Mouse (Mus musculus) heart, adult 2 months (tissue): ENCODE measurements around the gene Ripk3. TPM values are rescaled to one million over a fixed set of nuclear protein-coding genes. Genes with fewer than 3 reads are reported as not detected.

Experiments
- DNase-seq, 2 experiments: peaks; one replicate each; pipeline ENCODE4 v3.0.0; 2021
- H3K27ac ChIP-seq: fragments of 200-600 bp; 2 replicates; pipeline ENCODE4 v1.8.1; 2022
- H3K27me3 ChIP-seq: fragments of 200-500 bp; 2 replicates; pipeline ENCODE4 v1.6.1; 2012; ENCODE audit warnings: mild to moderate bottlenecking, low read length, inconsistent platforms, mixed read lengths; ENCODE audit not compliant: control insufficient read depth, insufficient read depth
- H3K36me3 ChIP-seq: fragments of 200-500 bp; 2 replicates; pipeline ENCODE4 v1.6.1; 2012; ENCODE audit warnings: low read length, inconsistent platforms; ENCODE audit not compliant: control insufficient read depth, insufficient read depth
- H3K4me1 ChIP-seq: fragments of 200-500 bp; 2 replicates; pipeline ENCODE4 v1.6.1; 2011; ENCODE audit warnings: low read length; ENCODE audit not compliant: control insufficient read depth, insufficient read depth
- H3K4me3 ChIP-seq: fragments of 200-600 bp; 2 replicates; pipeline ENCODE4 v1.8.1; 2022
- H3K79me2 ChIP-seq: fragments of 200-500 bp; replicated peaks from 2 replicates; pipeline ENCODE4 v1.6.1; 2012; ENCODE audit warnings: mild to moderate bottlenecking, inconsistent platforms, low read length, moderate library complexity, mixed read lengths; ENCODE audit not compliant: control insufficient read depth, insufficient read depth
- H3K9ac ChIP-seq: fragments of 200-500 bp; 2 replicates; pipeline ENCODE4 v1.6.1; 2012; ENCODE audit warnings: low read depth, mild to moderate bottlenecking, control low read depth, inconsistent platforms, low read length, mixed read lengths
- CTCF ChIP-seq: fragments of 200-600 bp; IDR thresholded peaks from 2 replicates; pipeline ENCODE4 v1.8.1; 2022; ENCODE audit warnings: antibody characterized with exemption, mild to moderate bottlenecking, moderate library complexity
- POLR2A ChIP-seq: fragments of 200-500 bp; IDR thresholded peaks from 2 replicates; pipeline ENCODE4 v1.6.1; 2011; ENCODE audit warnings: mild to moderate bottlenecking, low read depth, low read length, control low read depth; ENCODE audit not compliant: insufficient read depth
- WGBS: fragments of 180-500 bp; shearing (Covaris S2); methylation state at CpG from one replicate; pipeline ENCODE4 v1.1.7; 2018; 5-methylcytosine and 5-hydroxymethylcytosine counted together
- intact Hi-C: fragments of 180-260 bp; cut with DNase I; formaldehyde crosslinking; loops from one replicate; pipeline ENCODE4 v1.15.1; 2025
- polyA plus RNA-seq: library from polyadenylated mRNA; depleted of rRNA; stranded (reverse); fragments of >200 nt; gene quantifications from 2 replicates; pipeline ENCODE4 v1.2.3, GENCODE M21; 2012; rRNA removed
- total RNA-seq, 2 experiments: library from RNA; stranded (reverse); gene quantifications; 2 replicates each; pipeline ENCODE4 v1.2.3; 2021

Gene Ripk3
- total and polyA plus RNA-seq, 3 experiments, result 2.2 to 3.5 (median 2.4) TPM

GRCm38 (mm10) chr14:55735758-55736157 is 52.9 kb downstream of the Ripk3 start:
- H3K27me3 ChIP-seq, result no peaks in the 10 kb centered on the region
- DNase-seq, result no peak
- TF ChIP-seq POLR2A, result no peak
- TF ChIP-seq CTCF, result no peak
- intact Hi-C loops, result no loop called here
- H3K27ac ChIP-seq, result no peak overlapping the region
- H3K4me1 ChIP-seq, result no peaks in the 10 kb centered on the region
- 70% methylated on average over 4 of the region's 4 CpGs for WGBS
- no peaks in the 10 kb centered on the region for H3K36me3 ChIP-seq
- H3K4me3 ChIP-seq, result no peak overlapping the region
- no peak overlapping the region for H3K9ac ChIP-seq
- no peaks in the 10 kb centered on the region for H3K79me2 ChIP-seq

DNA sequence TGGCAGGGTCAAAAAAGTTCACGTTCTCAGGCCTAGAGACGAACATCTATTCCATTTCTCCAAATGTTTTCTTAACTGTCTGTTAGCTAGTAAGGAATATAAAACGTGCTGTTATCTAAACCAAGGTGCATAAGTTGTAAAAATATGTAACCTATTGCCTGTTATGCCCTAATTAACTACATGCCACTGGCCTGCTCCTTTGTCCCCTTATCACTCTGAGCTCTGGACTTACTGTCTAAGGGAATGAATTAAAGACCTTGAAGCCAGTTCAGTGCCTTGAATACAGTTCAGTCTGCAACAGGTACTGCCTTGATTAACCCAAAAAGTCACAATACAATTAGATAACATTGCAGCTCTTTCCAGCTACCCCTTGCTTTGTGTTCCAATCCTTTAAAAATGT is 53.3 kb downstream of the Ripk3 start:
- intact Hi-C loops, result no loop called here
- TF ChIP-seq POLR2A (no peak), CTCF (no peak)
- H3K4me3 ChIP-seq, result no peak overlapping the region

More for the DNA sequence above, 53.3 kb downstream of the Ripk3 start:
- Histone ChIP-seq H3K9ac (no peak overlapping the region), H3K27ac (no peak overlapping the region), H3K36me3 (no peaks in the 10 kb centered on the region), H3K27me3 (no peaks in the 10 kb centered on the region), H3K4me1 (no peaks in the 10 kb centered on the region), H3K79me2 (no peaks in the 10 kb centered on the region)
- WGBS, result 50% methylated on average over 3 of the region's 3 CpGs
- DNase-seq, result no peak

Other genes starting within 250 kb of the Ripk3 start
Only the 30 nearest of the 35 such genes appear.
- 100 to 1,000 TPM; 165 to 187 TPM for gene Fitm1, start 213.2 kb downstream of the Ripk3 start, total RNA-seq
- gene Fitm1, start 213.2 kb downstream of the Ripk3 start, polyA plus RNA-seq, result 323 and 403 TPM in 2 replicates
- gene Psme1, start 210.7 kb downstream of the Ripk3 start, total RNA-seq, result 100 to 1,000 TPM; 231 to 264 TPM
- gene Psme1, start 210.7 kb downstream of the Ripk3 start, polyA plus RNA-seq, result 101 and 118 TPM in 2 replicates
- 10 to 100 TPM; 58.4 to 61.1 TPM for gene Emc9, start 203.6 kb downstream of the Ripk3 start, total RNA-seq
- gene Emc9, start 203.6 kb downstream of the Ripk3 start, polyA plus RNA-seq, result 52.9 and 54.2 TPM in 2 replicates
- 100 to 1,000 TPM; 119 to 120 TPM for gene Psme2, start 197.8 kb downstream of the Ripk3 start, total RNA-seq
- 37.3 and 56.7 TPM in 2 replicates for gene Psme2, start 197.8 kb downstream of the Ripk3 start, polyA plus RNA-seq
- gene Rnf31, start 197.2 kb downstream of the Ripk3 start, total RNA-seq, result 10 to 100 TPM; 27.5 to 30.9 TPM
- 19.7 and 24.3 TPM in 2 replicates for gene Rnf31, start 197.2 kb downstream of the Ripk3 start, polyA plus RNA-seq
- gene Irf9, start 185.3 kb downstream of the Ripk3 start, total RNA-seq, result 1 to 10 TPM; 9.7 to 9.8 TPM
- gene Irf9, start 185.3 kb downstream of the Ripk3 start, polyA plus RNA-seq, result 22.2 and 29.3 TPM in 2 replicates
- gene Rec8, start 170.8 kb downstream of the Ripk3 start, total RNA-seq, result under 1 TPM in 1 of 2 experiments, not detected in 1; 0.32 TPM
- gene Rec8, start 170.8 kb downstream of the Ripk3 start, polyA plus RNA-seq, result 0.12 and 0.29 TPM in 2 replicates
- gene Ipo4, start 152.9 kb downstream of the Ripk3 start, total RNA-seq, result 10 to 100 TPM; 51.3 to 64.1 TPM
- gene Ipo4, start 152.9 kb downstream of the Ripk3 start, polyA plus RNA-seq, result 68.2 and 68.9 TPM in 2 replicates
- 1 to 10 TPM; 2.5 to 3.8 TPM for gene Gm49378, start 151.0 kb downstream of the Ripk3 start, total RNA-seq
- gene Gm49378, start 151.0 kb downstream of the Ripk3 start, polyA plus RNA-seq, result 3.5 and 5.0 TPM in 2 replicates
- 10 to 100 TPM; 39.4 to 40.6 TPM for gene Tm9sf1, start 145.1 kb downstream of the Ripk3 start, total RNA-seq
- 50.6 and 63.0 TPM in 2 replicates for gene Tm9sf1, start 145.1 kb downstream of the Ripk3 start, polyA plus RNA-seq
- gene Tssk4, start 138.7 kb downstream of the Ripk3 start, total RNA-seq, result under 1 TPM; 0.34 to 0.47 TPM
- 0.55 and 0.61 TPM in 2 replicates for gene Tssk4, start 138.7 kb downstream of the Ripk3 start, polyA plus RNA-seq
- 10 to 100 TPM; 45.3 to 49.1 TPM for gene Mdp1, start 128.4 kb downstream of the Ripk3 start, total RNA-seq
- gene Mdp1, start 128.4 kb downstream of the Ripk3 start, polyA plus RNA-seq, result 35.7 and 54.9 TPM in 2 replicates
- gene Gmpr2, start 116.9 kb downstream of the Ripk3 start, total RNA-seq, result 1 to 10 TPM; 8.1 to 9.0 TPM
- 11.8 and 18.2 TPM in 2 replicates for gene Gmpr2, start 116.9 kb downstream of the Ripk3 start, polyA plus RNA-seq
- gene Nedd8, start 116.7 kb downstream of the Ripk3 start, total RNA-seq, result 100 to 1,000 TPM; 242 to 262 TPM
- 265 and 340 TPM in 2 replicates for gene Nedd8, start 116.7 kb downstream of the Ripk3 start, polyA plus RNA-seq
- 10 to 100 TPM; 12.6 to 12.8 TPM for gene Tinf2, start 107.0 kb downstream of the Ripk3 start, total RNA-seq
- 7.6 and 8.5 TPM in 2 replicates for gene Tinf2, start 107.0 kb downstream of the Ripk3 start, polyA plus RNA-seq
- gene Tgm1, start 74.9 kb downstream of the Ripk3 start, total RNA-seq, result under 1 TPM; 0.16 to 0.43 TPM
- gene Tgm1, start 74.9 kb downstream of the Ripk3 start, polyA plus RNA-seq, result 0.31 and 0.41 TPM in 2 replicates
- 10 to 100 TPM; 12.5 to 13.0 TPM for gene Rabggta, start 66.6 kb downstream of the Ripk3 start, total RNA-seq
- 26.3 and 32.2 TPM in 2 replicates for gene Rabggta, start 66.6 kb downstream of the Ripk3 start, polyA plus RNA-seq
- gene Dhrs1, start 43.2 kb downstream of the Ripk3 start, total RNA-seq, result 10 to 100 TPM; 35.4 to 40.2 TPM
- 82.9 and 85.8 TPM in 2 replicates for gene Dhrs1, start 43.2 kb downstream of the Ripk3 start, polyA plus RNA-seq
- 10 to 100 TPM; 10.1 to 11.4 TPM for gene Nop9, start 43.2 kb downstream of the Ripk3 start, total RNA-seq
- 8.3 and 13.1 TPM in 2 replicates for gene Nop9, start 43.2 kb downstream of the Ripk3 start, polyA plus RNA-seq
- gene Cideb, start 30.4 kb downstream of the Ripk3 start, total RNA-seq, result under 1 TPM; 0.81 to 0.98 TPM
- 6.7 and 8.1 TPM in 2 replicates for gene Cideb, start 30.4 kb downstream of the Ripk3 start, polyA plus RNA-seq
- under 1 TPM in 1 of 2 experiments, not detected in 1; 0.20 TPM for gene Ltb4r2, start 27.4 kb downstream of the Ripk3 start, total RNA-seq
- 0.06 and 0.20 TPM in 2 replicates for gene Ltb4r2, start 27.4 kb downstream of the Ripk3 start, polyA plus RNA-seq
- gene Ltb4r1, start 22.9 kb downstream of the Ripk3 start, total RNA-seq, result under 1 TPM; 0.34 to 0.36 TPM
- gene Ltb4r1, start 22.9 kb downstream of the Ripk3 start, polyA plus RNA-seq, result 0.76 TPM in 2 replicates
- gene Adcy4, start 4.8 kb downstream of the Ripk3 start, total RNA-seq, result 10 to 100 TPM; 16.1 to 20.3 TPM
- 36.5 and 40.0 TPM in 2 replicates for gene Adcy4, start 4.8 kb downstream of the Ripk3 start, polyA plus RNA-seq
- gene Nfatc4, start 34.3 kb upstream of the Ripk3 start, total RNA-seq, result 1 to 10 TPM; 3.6 to 5.1 TPM
- gene Nfatc4, start 34.3 kb upstream of the Ripk3 start, polyA plus RNA-seq, result 6.0 and 7.3 TPM in 2 replicates
- gene Nynrin, start 65.1 kb upstream of the Ripk3 start, total RNA-seq, result 1 to 10 TPM; 6.2 to 6.8 TPM
- 3.5 and 3.8 TPM in 2 replicates for gene Nynrin, start 65.1 kb upstream of the Ripk3 start, polyA plus RNA-seq
- under 1 TPM in 1 of 2 experiments, not detected in 1; 0.18 TPM for gene Cbln3, start 95.5 kb upstream of the Ripk3 start, total RNA-seq
- 0.06 TPM in 2 replicates for gene Cbln3, start 95.5 kb upstream of the Ripk3 start, polyA plus RNA-seq
- gene Khnyn, start 96.1 kb upstream of the Ripk3 start, total RNA-seq, result 10 to 100 TPM in 1 of 2 experiments, 1 to 10 TPM in 1; 8.8 to 11.6 TPM
- 9.3 and 13.3 TPM in 2 replicates for gene Khnyn, start 96.1 kb upstream of the Ripk3 start, polyA plus RNA-seq
- gene Sdr39u1, start 111.4 kb upstream of the Ripk3 start, total RNA-seq, result 100 to 1,000 TPM; 112 to 127 TPM
- gene Sdr39u1, start 111.4 kb upstream of the Ripk3 start, polyA plus RNA-seq, result 142 and 156 TPM in 2 replicates
- 1 to 10 TPM; 1.3 to 1.8 TPM for gene Cma1, start 155.8 kb upstream of the Ripk3 start, total RNA-seq
- gene Cma1, start 155.8 kb upstream of the Ripk3 start, polyA plus RNA-seq, result 2.1 and 2.5 TPM in 2 replicates
- gene Cma2, start 162.1 kb upstream of the Ripk3 start, total RNA-seq, result not detected
- gene Cma2, start 162.1 kb upstream of the Ripk3 start, polyA plus RNA-seq, result not detected in 2 replicates